Mouse (Mus musculus): ENCODE results near the gene Hcls1.

DNA sequence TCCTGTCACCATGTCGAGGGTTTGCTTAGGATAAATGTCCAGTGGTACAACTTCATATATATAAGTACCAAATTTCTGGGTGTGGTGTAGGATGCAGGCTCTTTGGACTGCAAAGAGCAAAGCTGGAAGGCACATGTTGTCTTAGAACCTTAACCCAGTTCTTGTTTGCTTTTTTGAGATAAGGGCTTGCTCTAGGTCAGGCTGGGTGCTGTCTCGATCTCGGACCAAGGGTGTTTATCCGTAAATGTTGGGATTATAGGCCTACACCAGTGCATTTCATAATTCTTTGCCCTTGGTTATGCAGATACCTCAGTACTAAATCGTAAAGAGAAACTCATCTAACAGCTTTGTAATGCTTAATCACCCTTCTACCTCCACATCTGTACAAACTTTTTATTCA, 77.6 kb downstream of the Hcls1 start:
- no peak for TF ChIP-seq CTCF (IDR thresholded peaks at IDR 0.05; ENCODE audit: extremely low read depth, insufficient read depth, low read length)
- no peak for TF ChIP-seq POLR2A (IDR thresholded peaks at IDR 0.05; ENCODE audit: extremely low read depth, insufficient read depth, low read length)
